Mouse (Mus musculus): Measurements from ENCODE around the gene Rbm34. TPM values are rescaled to one million over a fixed set of nuclear protein-coding genes. Genes with fewer than 3 reads are reported as not detected.
A peak's percentile ranks its signal among the peaks of the same experiment; 100 is the strongest.
"Not testable (repeated sequence)": the region's sequence is repeated elsewhere in the genome, so short reads cannot be mapped to it uniquely, and the experiment has no call there.

Rbm34 gene
- polyA plus RNA-seq, 1 experiment from 2014 or later = 31.7 TPM

DNA sequence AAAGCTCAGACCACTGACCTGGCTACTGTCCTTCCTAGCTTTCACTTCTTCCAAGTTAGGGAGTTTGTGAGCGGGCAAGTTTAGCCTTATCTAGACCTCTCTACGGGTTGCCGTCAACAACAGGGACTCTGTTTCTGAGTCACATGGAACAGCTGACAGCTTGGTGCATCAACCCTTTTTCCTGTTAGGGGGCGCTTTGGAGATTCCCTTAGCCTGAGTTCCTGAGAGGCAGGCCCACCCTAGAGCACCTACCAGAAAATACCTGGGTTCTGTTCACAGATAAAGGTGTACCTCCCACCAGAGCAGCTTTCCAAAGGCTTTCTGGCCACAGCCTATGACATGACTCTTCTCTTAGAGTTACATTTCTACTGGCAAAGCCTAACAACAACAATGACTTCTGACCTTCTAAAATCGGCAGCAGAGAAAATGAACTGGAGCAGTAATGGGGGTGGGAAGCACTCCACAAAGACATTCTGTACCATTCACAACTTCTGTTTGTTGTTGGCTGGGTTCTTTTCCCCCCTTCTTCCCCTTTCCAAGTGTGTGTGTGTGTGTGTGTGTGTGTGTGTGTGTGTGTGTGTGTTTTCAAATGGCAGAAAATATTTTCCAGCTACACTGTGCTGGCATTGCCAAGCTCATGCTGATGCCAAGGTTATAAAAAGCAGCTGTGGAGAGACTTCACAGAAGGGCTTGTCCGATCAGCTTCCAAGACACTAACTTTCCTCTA is 53.5 kb downstream of the Rbm34 start:
- peak overlapping the region; percentile 56 for H3K27ac ChIP-seq
- H3K9ac ChIP-seq = no peak overlapping the region
- no peak overlapping the region for H3K4me2 ChIP-seq
- no peaks in the 10 kb centered on the region for H3K36me3 ChIP-seq
- H3K9me3 ChIP-seq = no peaks in the 10 kb centered on the region
- WGBS = 52% methylated on average over 6 of the region's 6 CpGs
- peaks cover 49% of the 10 kb centered on the region for H3K4me1 ChIP-seq
- no peaks in the 10 kb centered on the region for H3K27me3 ChIP-seq
- H3K4me3 ChIP-seq = no peak overlapping the region
- no peak for ATAC-seq (ENCODE audit: insufficient number of reproducible peaks, insufficient read depth, low FRiP score, low TSS enrichment, low read depth)

DNA sequence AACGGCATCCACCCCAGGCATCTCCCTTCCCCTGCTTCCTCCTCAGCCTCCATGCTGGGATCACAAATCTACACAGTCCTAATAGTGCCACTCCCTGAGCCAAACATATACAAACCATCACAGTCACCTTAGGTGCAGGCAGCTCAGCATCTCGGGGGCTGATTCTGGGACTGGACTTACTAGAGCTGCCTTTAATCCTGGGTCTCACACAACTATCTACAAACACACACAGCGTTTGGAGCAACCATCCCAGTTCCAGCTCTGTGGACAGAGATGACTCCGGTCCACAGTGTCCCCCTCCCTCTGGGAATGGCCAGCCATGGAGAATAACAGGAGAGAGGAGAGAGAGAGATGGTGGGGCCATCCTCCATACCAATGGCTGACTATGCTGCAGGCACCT is 54.3 kb downstream of the Rbm34 start:
- H3K27me3 ChIP-seq = no peaks in the 10 kb centered on the region
- no peak overlapping the region for H3K4me2 ChIP-seq
- H3K9ac ChIP-seq = no peak overlapping the region
- no peak overlapping the region for H3K27ac ChIP-seq
- ATAC-seq (ENCODE audit: insufficient number of reproducible peaks, insufficient read depth, low FRiP score, low TSS enrichment, low read depth) = no peak
- H3K9me3 ChIP-seq = no peaks in the 10 kb centered on the region
- H3K4me1 ChIP-seq = peaks cover 49% of the 10 kb centered on the region
- WGBS = 87% methylated on average over 4 of the region's 4 CpGs
- no peaks in the 10 kb centered on the region for H3K36me3 ChIP-seq
- H3K4me3 ChIP-seq = no peak overlapping the region

DNA sequence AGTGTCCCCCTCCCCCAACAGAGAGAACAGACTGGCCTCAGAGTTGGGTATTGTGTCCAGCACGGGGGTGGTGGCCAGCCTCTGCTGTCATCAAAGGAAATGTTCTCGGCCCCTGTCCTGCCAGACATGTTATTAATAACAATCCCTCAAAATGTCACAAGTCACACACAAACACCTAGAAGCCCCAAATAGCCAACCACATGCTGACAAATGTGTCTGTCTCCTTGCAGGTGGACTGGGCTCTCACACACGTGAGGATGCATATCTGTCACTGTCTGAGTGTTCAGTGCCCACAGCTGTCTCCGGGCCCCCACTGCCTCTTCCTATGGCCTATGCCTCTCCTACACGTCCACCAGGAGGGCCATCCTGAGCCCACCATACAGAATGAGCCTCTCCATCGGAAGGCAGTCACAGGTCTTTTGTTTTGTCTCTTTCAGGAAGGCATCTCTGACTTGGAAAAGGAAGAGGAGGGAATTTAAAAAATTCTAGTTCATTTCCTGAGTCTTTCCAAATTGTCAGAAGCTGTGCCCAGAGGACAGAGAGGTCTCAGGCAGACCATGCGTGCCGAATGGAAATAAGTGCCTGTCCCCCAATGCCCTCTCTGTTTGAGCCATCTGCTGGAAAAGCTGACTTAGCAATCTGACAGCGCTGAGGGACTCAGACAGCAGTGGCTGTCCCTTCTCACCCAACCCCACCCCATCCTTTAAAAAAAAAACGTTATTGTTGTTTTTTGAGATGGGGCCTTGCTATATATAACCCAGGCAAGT is 56.1 kb downstream of the Rbm34 start:
- no peaks in the 10 kb centered on the region for H3K36me3 ChIP-seq
- 40% methylated on average over 10 of the region's 10 CpGs for WGBS
- H3K9ac ChIP-seq = 0 out of 2 replicates have a peak overlapping the region, but pooled peaks have one; percentile 46
- peaks cover 44% of the 10 kb centered on the region for H3K4me1 ChIP-seq
- no peaks in the 10 kb centered on the region for H3K27me3 ChIP-seq
- no peak overlapping the region for H3K4me2 ChIP-seq
- ATAC-seq (ENCODE audit: insufficient number of reproducible peaks, insufficient read depth, low FRiP score, low TSS enrichment, low read depth) = no peak
- peak overlapping the region; percentile 28; the same call in 1 of the 2 replicates for H3K27ac ChIP-seq
- H3K9me3 ChIP-seq = no peaks in the 10 kb centered on the region
- H3K4me3 ChIP-seq = no peak overlapping the region

DNA sequence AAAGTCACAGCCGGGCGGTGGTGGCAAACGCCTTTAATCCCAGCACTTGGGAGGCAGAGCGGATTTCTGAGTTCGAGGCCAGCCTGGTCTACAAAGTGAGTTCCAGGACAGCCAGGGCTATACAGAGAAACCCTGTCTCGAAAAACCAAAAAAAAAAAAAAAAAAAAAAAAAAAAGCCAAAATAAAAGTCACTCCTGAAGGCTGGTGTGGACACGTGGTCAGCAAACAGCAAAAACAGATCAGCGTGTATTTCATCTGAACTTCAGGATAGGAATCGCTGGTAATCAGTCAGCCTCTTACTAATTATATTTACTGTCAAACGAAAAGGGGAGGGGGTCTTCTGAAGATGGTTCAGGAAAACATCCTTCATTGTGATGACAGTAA is 56.8 kb downstream of the Rbm34 start:
- not testable (repeated sequence) for H3K27ac ChIP-seq; ATAC-seq (ENCODE audit: insufficient number of reproducible peaks, insufficient read depth, low FRiP score, low TSS enrichment, low read depth); H3K9ac ChIP-seq; H3K9me3 ChIP-seq; H3K4me2 ChIP-seq; H3K4me3 ChIP-seq; H3K36me3 ChIP-seq; H3K27me3 ChIP-seq
- peaks cover 41% of the 10 kb centered on the region for H3K4me1 ChIP-seq
- WGBS = 65% methylated on average over 10 of the region's 10 CpGs

DNA sequence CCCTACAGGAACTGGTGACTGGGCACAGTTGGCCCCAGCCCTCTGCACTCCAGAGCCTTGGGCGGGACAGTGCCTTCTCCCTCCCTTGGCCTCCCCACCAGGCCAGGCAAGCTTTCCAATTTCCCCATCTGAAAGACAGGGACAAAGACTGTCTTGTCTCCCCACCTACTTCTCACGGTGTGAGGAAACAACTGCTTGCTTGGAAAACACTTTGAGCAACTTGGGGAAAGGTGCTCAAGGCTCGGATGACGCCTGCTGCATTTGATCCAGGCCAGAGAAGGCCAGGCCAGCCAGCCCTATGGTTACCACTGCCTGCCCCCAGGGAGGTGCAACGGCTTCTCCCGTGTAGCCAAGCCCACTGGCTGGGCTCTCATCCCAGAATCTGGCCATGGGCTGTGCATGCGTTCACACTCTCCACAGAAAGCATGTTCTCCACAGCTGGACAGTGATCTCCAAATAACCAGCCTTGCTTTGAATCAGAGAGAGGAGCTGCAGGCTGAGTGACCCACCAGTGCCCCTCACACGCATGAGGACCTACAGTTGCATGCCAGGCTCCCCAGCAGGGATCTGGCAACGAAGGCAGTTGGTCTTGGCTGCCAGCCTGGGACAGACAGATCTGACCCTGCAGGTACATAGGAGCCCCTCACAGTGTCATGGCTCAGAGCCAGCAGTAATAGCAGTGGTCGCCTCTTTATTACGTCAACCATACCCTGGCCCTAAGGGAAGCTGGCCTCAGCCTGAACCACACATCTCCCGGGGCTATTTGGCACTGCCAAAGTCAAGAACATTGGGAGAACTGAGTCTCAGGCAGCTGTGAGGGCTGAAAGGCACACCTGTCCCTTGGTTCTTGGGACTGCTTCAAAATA is 57.4 kb downstream of the Rbm34 start:
- no peaks in the 10 kb centered on the region for H3K36me3 ChIP-seq
- H3K4me3 ChIP-seq = no peak overlapping the region
- no peak for ATAC-seq (ENCODE audit: insufficient number of reproducible peaks, insufficient read depth, low FRiP score, low TSS enrichment, low read depth)
- no peak overlapping the region for H3K4me2 ChIP-seq
- H3K9me3 ChIP-seq = no peaks in the 10 kb centered on the region
- WGBS = 38% methylated on average over 12 of the region's 12 CpGs
- peaks cover 39% of the 10 kb centered on the region for H3K4me1 ChIP-seq
- no peak overlapping the region for H3K9ac ChIP-seq
- no peaks in the 10 kb centered on the region for H3K27me3 ChIP-seq
- H3K27ac ChIP-seq = peak overlapping the region; percentile 58

DNA sequence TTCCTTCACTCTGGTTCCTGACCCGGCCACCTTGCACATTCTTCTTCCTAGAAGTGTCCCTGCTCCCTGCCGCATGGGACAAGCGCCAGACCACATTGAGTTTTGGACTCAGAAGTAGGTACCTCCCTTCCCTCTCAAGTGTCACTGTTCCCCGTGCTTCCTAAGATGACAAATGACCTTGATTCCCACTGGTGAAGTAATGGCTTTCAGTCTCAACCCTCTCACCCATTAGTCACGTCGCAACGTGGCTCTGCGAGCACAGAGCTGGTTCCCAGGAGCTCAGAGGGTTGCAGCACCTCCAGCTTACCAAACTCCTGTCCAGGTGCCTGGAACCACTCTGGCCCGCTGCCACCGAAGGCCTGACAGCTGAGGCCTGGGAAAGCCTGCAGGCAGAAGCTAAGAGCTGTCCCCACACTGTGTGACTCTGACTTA is 61.5 kb downstream of the Rbm34 start:
- Histone ChIP-seq H3K4me2 (no peak overlapping the region), H3K9me3 (no peaks in the 10 kb centered on the region), H3K4me1 (peaks cover 11% of the 10 kb centered on the region), H3K27me3 (no peaks in the 10 kb centered on the region), H3K36me3 (no peaks in the 10 kb centered on the region), H3K9ac (no peak overlapping the region), H3K27ac (no peak overlapping the region), H3K4me3 (no peak overlapping the region)
- WGBS = 78% methylated on average over 10 of the region's 10 CpGs
- no peak for ATAC-seq (ENCODE audit: insufficient number of reproducible peaks, insufficient read depth, low FRiP score, low TSS enrichment, low read depth)

DNA sequence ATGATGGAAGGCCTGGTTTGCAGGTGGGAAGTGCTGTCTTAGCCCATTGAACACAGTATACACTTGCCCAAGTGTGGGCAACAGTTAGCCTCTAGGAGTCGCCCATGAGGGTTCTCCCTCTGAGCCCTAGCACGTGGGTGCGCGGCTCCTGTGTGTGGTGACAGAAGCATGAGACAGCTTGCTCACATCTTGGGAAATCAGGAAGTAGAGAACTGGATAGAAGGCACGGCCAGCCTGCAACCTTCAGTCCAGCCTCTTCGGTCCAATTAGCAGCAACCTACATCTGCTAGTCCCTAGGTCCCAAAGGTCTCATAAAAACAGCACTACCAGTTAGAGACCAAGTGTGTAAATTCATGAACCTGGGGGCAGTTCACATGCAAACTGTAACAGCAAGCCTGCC is 62.1 kb downstream of the Rbm34 start:
- no peak overlapping the region for H3K9ac ChIP-seq
- ATAC-seq (ENCODE audit: insufficient number of reproducible peaks, insufficient read depth, low FRiP score, low TSS enrichment, low read depth) = no peak
- H3K4me2 ChIP-seq = no peak overlapping the region
- H3K27ac ChIP-seq = no peak overlapping the region
- H3K27me3 ChIP-seq = no peaks in the 10 kb centered on the region
- no peaks in the 10 kb centered on the region for H3K9me3 ChIP-seq
- H3K4me3 ChIP-seq = no peak overlapping the region
- 77% methylated on average over 6 of the region's 6 CpGs for WGBS
- no peaks in the 10 kb centered on the region for H3K36me3 ChIP-seq
- peaks cover 9% of the 10 kb centered on the region for H3K4me1 ChIP-seq

DNA sequence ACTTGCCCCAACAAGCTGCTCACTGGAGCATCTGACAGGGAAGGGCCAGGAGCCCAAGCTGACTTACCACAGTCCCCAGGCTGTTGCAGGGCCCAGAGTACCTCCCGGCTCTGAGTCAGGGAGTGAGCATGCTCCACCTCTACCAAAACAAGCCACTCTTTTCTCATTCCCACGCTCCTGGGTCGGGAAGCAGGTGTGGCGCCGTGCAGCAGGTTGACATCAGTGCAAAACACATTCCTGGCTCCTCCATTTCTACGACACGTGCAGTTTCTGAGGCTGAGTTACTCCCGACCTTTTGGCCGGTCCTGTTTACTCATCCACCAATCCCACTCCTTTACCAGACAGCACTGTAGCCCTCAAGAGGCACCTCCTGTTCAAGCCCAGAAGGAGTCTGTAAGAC is 62.9 kb downstream of the Rbm34 start:
- 78% methylated on average over 9 of the region's 9 CpGs for WGBS
- H3K27ac ChIP-seq = no peak overlapping the region
- no peak overlapping the region for H3K4me3 ChIP-seq
- H3K27me3 ChIP-seq = no peaks in the 10 kb centered on the region
- no peaks in the 10 kb centered on the region for H3K9me3 ChIP-seq
- peaks cover under 1% of the 10 kb centered on the region; the same call in 1 of the 2 replicates for H3K4me1 ChIP-seq
- H3K9ac ChIP-seq = no peak overlapping the region
- no peak for ATAC-seq (ENCODE audit: insufficient number of reproducible peaks, insufficient read depth, low FRiP score, low TSS enrichment, low read depth)
- no peak overlapping the region for H3K4me2 ChIP-seq
- H3K36me3 ChIP-seq = no peaks in the 10 kb centered on the region

DNA sequence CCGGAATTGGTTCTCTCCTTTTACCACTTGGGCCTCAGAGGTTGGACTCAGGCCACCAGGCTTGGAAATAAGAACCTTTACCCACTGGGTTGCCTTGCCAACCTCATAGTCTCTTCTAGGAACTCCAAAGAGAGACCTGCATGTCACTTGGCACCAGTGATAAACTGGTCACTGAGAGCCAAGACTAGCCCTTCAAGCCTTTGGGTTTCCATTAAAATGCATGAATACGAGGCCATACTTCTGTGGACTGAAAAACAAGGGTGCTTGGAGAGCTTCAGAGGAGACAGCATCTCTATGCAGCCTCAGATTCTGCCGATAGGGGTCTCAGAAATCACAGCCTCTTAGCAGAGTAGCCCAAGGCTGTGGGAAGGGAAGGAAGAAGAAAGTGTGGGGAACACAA is 63.5 kb downstream of the Rbm34 start:
- WGBS = 78% methylated on average over 3 of the region's 3 CpGs
- H3K27ac ChIP-seq = no peak overlapping the region
- H3K27me3 ChIP-seq = no peaks in the 10 kb centered on the region
- H3K4me1 ChIP-seq = no peaks in the 10 kb centered on the region
- H3K4me3 ChIP-seq = no peak overlapping the region
- H3K9me3 ChIP-seq = no peaks in the 10 kb centered on the region
- ATAC-seq (ENCODE audit: insufficient number of reproducible peaks, insufficient read depth, low FRiP score, low TSS enrichment, low read depth) = no peak
- H3K4me2 ChIP-seq = no peak overlapping the region
- no peaks in the 10 kb centered on the region for H3K36me3 ChIP-seq
- no peak overlapping the region for H3K9ac ChIP-seq

DNA sequence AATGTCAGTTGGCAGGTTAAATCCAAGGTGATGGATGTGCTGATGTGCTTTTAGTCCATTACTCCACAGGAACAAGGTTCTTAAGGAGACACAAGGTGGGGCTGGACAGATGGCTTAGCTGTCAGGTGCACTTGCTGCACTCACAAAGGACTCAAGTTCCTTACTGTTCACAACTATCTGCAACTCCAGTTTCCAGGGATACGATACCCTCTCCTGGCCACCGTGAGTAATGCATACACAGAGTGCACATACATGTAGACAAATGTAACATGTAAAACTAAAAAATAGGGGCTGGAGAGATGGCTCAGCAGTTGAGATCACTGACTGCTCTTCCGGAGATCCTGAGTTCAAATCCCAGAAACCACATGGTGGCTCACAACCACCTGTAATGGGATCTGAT is 65.5 kb downstream of the Rbm34 start:
- Histone ChIP-seq H3K9ac (no peak overlapping the region), H3K4me1 (no peaks in the 10 kb centered on the region), H3K4me2 (no peak overlapping the region), H3K27me3 (no peaks in the 10 kb centered on the region), H3K9me3 (no peaks in the 10 kb centered on the region), H3K36me3 (no peaks in the 10 kb centered on the region), H3K27ac (no peak overlapping the region), H3K4me3 (no peak overlapping the region)
- no peak for ATAC-seq (ENCODE audit: insufficient number of reproducible peaks, insufficient read depth, low FRiP score, low TSS enrichment, low read depth)
- WGBS = 94% methylated on average over 3 of the region's 3 CpGs

DNA sequence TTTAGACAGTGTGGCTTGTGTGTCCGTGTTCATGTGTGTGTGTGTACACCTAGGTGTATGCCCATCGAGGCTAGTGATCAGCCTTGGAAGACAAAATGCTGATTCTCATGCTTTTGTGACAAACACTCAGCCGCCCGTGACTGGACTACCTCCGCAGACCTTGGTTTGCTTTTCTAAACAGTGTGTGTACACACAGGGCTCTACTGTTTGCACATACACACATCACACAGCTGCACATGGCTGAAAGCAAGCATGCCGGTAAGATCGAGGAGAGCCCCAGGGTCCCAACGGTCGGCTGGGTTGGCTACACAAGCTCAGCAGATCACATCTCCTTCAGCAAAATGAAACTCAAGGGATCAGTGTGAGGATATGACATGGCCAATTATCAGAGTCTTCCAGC is 66.9 kb downstream of the Rbm34 start:
- H3K9ac ChIP-seq = no peak overlapping the region
- H3K9me3 ChIP-seq = no peaks in the 10 kb centered on the region
- no peak for ATAC-seq (ENCODE audit: insufficient number of reproducible peaks, insufficient read depth, low FRiP score, low TSS enrichment, low read depth)
- no peaks in the 10 kb centered on the region for H3K4me1 ChIP-seq
- H3K4me2 ChIP-seq = no peak overlapping the region
- no peak overlapping the region for H3K4me3 ChIP-seq
- H3K27ac ChIP-seq = no peak overlapping the region
- no peaks in the 10 kb centered on the region for H3K27me3 ChIP-seq
- H3K36me3 ChIP-seq = no peaks in the 10 kb centered on the region
- 84% methylated on average over 9 of the region's 9 CpGs for WGBS
